Mouse (Mus musculus): ENCODE data around the gene Gm34302. TPM values are rescaled to one million over a fixed set of nuclear protein-coding genes. Genes with fewer than 3 reads are reported as not detected.

Gene Gm34302
- polyA plus RNA-seq, 1 experiment = not detected

DNA sequence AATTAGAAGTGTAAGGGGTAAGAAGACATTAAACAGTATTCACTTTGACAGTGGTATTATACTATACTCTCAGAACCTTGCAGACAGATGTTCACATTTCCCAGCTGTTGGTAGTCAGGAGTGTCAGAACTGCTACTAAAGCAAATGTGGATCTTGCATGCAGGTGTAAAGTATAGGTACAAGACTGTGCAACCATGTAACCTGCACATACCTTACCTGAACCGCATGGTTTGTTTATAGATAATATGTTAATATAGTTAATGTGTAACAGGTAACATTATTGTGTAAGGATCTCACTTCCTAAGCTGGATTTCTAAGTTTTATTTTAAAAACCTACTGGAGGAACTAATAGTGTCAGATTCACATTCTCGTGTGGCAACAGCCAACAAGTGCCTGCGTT lies 44.8 kb downstream of the Gm34302 start:
- H3K9me3 ChIP-seq (replicated peaks; ENCODE audit: control insufficient read depth, insufficient read depth, low read length, poor library complexity, severe bottlenecking) = no peaks in the 10 kb centered on the region
- H3K27me3 ChIP-seq (ENCODE audit: control insufficient read depth, insufficient read depth, low read length, poor library complexity, severe bottlenecking) = no peaks in the 10 kb centered on the region
- no peak overlapping the region for H3K9ac ChIP-seq (ENCODE audit: low read depth, poor library complexity, severe bottlenecking)
- H3K4me1 ChIP-seq (ENCODE audit: control insufficient read depth, insufficient read depth, low read length) = no peaks in the 10 kb centered on the region
- H3K36me3 ChIP-seq (ENCODE audit: control insufficient read depth, insufficient read depth, low read length, poor library complexity, severe bottlenecking) = no peaks in the 10 kb centered on the region
- H3K4me3 ChIP-seq (ENCODE audit: low read depth, low read length) = no peak overlapping the region
- TF ChIP-seq CTCF (IDR thresholded peaks at IDR 0.05; ENCODE audit: low read depth, low read length) = no peak
- no peak for TF ChIP-seq POLR2A (IDR thresholded peaks at IDR 0.05; ENCODE audit: insufficient read depth, low read length)
- TF ChIP-seq EP300 (IDR thresholded peaks at IDR 0.05; ENCODE audit: insufficient read depth, low read depth, low read length) = no peak
- no peak overlapping the region for H3K27ac ChIP-seq (ENCODE audit: insufficient read depth, low read length)

Other genes starting within 250 kb of the Gm34302 start
- gene Mme, start 242.3 kb downstream of the Gm34302 start, polyA plus RNA-seq (2011; ENCODE audit: insufficient read depth, insufficient read length, low read depth, missing spikeins) = 78.7 and 80.3 TPM in 2 replicates

All from ES-Bruce4 (cell line).